Mouse (Mus musculus): ENCODE measurements around the gene Itga8.

DNA sequence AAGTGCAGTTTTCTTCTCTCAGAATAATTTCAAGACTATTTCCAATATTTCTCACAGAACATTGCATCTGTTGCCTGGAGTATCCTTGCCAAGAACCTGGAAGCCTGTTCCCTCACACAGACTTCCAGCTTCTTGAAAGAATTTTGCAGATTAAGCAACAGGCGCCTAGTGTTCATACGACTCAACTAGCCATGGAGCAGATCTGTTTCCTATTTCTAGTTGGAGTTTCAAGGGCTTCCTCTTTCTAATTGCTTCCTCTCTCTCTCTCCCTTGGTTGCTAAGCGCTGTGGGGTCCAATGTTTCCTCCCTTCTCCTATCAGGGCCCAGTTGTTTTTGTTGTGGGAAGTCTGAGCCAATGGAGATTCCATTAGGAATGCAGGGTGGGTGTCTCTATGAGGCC lies 7.7 kb downstream of the Itga8 start:
- TF ChIP-seq POLR2A (IDR thresholded peaks at IDR 0.05; ENCODE audit: borderline replicate concordance, insufficient read depth, low read length) (no peak), CTCF (IDR thresholded peaks at IDR 0.05; ENCODE audit: borderline replicate concordance, insufficient read depth, low read depth, low read length) (no peak)

All from cerebellum, adult 2 months (tissue).